Mouse (Mus musculus): ENCODE data around the gene Gm37240.

GRCm38 (mm10) chr3:85550312-85550711 lies 337.0 kb downstream of the Gm37240 start:
- TF ChIP-seq CTCF (IDR thresholded peaks at IDR 0.05; ENCODE audit: control insufficient read depth, insufficient read depth, low read length) (no peak), POLR2A (IDR thresholded peaks at IDR 0.05; ENCODE audit: borderline replicate concordance, control insufficient read depth, low read depth, low read length) (no peak)
